Mouse (Mus musculus): ENCODE data around the gene Ndufaf8.

GRCm38 (mm10) chr11:120107796-120108195 lies 9.1 kb downstream of the Ndufaf8 start:
- TF ChIP-seq GATA1 (IDR thresholded peaks at IDR 0.05; ENCODE audit: low read length) (no peak), TAL1 (IDR thresholded peaks at IDR 0.05; ENCODE audit: low read length) (no peak)
